Mouse (Mus musculus) embryo, embryonic 9.5 days (tissue): ENCODE measurements at regions not wholly inside any gene's neighbourhood (a gene's known extent, or its start where the extent isn't known, plus 50 kb on each side); places are given as distances from the start of the nearest gene placed in this dataset.

ENCODE experiments used
- DNase-seq: peaks from one replicate; pipeline ENCODE4 v3.0.0-alpha.2; 2017; ENCODE audit errors: extremely low spot score

DNA sequence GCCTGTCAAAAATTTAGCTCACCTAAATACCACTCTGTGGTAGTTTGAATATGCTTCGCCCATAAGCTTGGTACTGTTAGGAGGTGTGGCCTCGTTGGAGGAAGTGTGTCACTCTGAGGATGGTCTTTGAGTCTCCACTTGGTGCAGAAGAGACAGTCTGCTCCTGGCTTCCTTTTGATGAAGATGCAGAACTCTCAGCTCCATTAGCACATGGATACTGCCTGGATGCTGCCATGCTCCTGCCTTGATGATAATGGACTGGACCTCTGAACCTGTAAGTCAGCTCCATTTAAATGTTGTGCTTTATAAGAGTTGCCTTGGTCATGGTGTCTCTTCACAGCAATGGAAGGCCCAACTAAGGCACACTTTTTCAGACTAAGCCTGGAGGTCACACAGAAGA is 56.9 kb upstream of the Pik3r1 start:
- DNase-seq: no peak

- DNase-seq: no peak
These were observed 64.0 kb upstream of the Pik3r1 start for GRCm38 (mm10) chr13:101831872-101832629.

GRCm38 (mm10) chr13:101834546-101834945 is 66.5 kb upstream of the Pik3r1 start:
- no peak for DNase-seq

- no peak for DNase-seq
These were observed 69.0 kb upstream of the Pik3r1 start for GRCm38 (mm10) chr13:101836992-101837391.

DNA sequence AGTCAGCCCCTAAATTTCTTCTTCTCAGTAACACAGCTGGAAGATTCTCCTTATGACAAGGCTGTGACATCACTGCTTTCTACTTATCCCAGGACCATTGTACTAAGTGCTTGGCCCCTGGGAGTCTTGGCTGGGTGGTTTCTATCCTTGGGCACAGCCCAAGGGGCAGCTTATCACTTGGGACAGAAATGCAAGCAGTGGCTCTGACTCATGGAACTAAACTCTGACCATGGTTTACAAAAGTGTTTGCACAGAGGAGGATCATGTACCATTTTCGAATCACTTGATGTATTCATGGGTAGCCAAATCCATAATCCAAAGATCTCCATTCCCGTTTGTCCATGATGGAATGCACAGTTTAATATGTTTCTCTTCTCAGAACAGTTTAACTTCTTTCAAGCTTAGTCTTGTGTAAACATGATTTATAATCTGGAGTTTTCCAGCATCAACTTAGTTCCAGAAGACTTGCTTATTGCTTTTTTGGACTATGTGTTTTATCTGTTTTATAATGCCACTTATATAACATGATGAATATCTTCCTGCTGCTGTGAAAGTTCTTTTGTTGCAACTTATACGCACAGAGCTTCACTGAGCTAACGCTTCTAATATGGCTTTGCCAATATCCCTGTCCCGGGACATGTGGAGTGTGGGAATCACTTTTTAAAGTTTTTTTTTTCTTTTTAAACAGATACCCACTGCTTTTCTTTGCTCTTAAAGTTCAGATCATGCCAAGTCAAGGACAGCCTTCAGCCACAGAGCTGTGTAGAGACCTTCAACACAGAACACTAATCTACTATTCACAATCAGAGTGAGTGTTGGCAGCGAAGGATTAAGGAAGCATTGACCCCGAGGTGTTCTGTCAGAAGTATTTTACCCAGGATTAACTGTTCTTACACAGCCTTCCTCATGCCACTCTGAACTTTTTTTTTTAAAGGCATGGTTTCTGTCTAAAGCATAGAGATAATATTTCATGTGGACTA is 76.7 kb upstream of the Pik3r1 start:
- no peak for DNase-seq

GRCm38 (mm10) chr13:101846016-101846415 is 78.0 kb upstream of the Pik3r1 start:
- DNase-seq: no peak

DNA sequence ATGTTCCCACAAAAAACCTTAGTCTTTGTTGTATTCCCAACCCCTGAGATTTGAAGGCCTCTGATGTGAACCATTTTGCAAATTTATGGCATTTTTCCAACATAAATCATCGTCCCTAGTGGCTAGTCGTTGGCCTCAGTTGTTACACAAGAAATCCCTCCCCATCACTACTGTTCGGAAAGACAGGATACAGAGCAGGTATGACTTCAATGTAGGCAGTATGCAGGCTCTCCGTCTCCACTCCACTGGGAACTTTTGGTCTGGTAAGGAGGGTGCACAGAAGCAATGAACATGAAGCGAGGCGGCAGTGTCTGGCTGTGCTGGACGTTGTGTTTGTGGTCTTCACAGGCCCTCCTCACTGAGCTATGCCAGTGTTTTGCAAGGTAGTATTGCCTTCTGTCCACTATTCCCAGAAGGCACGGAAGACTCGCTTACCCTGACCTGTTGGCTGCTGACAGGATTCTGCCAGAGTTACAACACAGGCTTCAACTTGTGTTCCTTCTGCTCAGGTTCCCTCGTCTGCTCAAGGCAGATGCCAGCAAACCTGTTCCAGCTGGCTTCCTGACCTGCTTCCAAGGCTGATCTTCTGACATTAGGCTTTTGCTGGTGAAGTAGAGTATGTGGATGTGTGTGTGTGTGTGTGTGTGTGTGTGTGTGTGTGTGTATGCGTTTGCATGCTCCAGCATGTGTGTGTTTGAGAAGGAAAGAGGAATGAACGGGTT is 80.0 kb upstream of the Pik3r1 start:
- DNase-seq: no peak

DNA sequence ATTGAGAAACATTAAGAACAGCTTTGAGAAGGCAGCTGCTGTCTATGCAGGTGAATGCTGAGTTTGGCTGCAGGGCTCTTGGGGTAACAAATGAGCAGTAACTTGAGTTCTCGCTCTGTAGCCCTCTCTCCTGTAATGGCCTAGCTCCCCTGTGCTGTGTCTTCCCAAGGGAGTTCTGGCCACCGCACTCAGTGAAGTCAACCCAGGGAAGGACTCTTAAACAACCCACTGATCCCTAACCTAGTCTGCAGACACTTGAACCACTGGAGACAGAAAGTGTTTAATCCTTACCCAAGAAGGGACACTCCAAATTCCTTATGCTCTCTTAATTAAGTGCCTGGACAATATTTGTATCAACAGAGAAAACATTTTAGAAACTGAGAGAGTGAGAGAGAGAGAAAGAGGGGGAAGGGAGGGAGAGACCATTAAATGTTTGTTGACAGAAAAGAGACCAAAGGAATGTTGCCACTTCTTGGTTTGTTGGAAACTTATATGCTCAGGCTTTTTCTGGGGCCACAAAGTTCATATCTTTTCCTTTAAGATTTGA is 80.7 kb upstream of the Pik3r1 start:
- DNase-seq: no peak

- DNase-seq: no peak
These were observed 81.4 kb upstream of the Pik3r1 start for GRCm38 (mm10) chr13:101849416-101849815.

DNA sequence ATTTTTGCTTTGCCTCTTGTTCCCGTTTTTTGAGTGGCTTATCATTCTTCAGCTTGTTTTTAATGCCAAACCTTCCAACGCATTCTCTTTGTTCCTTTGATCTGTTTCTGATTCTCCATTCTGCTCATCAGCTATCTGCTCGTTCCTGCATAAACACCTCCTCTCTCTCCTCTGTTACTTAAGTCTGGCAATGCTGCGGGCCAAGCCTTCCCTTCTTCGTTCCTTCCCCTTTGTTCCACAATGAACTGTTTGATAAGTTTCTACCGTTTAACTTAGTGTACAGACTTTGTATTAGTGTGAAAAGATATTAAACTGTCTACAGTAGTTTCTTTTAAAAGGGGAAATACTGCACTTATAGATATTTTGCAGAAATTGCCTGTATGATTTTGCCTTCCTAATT is 83.3 kb upstream of the Pik3r1 start:
- DNase-seq: no peak

- DNase-seq: no peak
These were observed 84.9 kb upstream of the Pik3r1 start for GRCm38 (mm10) chr13:101852960-101853359.

DNA sequence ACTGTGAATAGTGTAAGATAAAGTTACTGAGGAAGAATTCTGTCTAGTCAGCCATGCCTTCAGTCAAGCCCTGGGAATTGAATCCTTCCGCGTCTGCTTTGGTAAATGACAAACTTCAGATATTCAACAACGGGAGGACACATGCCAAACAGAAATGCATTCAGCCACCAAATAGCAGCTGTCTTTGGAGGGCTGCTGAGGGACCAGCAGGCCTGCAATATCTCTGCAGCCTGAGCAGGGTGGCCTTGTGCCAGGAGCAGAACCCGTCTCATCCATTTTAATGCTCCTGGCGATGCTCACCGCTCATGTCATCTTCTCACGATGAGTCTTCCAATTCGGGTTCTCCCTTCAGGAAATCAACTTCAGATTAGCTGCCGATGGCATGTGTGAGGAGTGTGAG is 87.1 kb upstream of the Pik3r1 start:
- DNase-seq: no peak

- DNase-seq: no peak
These were observed 92.7 kb upstream of the Pik3r1 start for GRCm38 (mm10) chr13:101860704-101861103.

GRCm38 (mm10) chr13:101862011-101862410 is 94.0 kb upstream of the Pik3r1 start:
- no peak for DNase-seq

DNA sequence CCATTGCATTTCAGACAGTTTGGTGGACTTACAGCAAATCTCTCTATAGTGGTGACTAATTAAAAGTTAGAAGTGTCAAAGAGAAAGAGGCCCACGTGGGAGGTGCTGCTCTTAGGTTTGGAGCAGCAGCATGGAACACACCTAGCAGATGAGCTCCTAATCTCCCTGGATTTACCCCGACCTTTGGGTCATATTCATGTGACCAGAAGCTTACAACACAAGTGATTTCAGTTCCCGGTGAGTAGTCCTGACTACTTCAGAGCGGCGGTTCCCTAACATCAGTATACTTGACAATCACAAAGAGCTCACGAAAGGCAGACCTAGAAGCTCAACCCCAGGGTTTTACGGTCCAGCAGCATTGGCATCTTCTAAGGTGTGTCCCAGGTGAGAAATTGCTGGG is 95.0 kb upstream of the Pik3r1 start:
- DNase-seq: no peak

DNA sequence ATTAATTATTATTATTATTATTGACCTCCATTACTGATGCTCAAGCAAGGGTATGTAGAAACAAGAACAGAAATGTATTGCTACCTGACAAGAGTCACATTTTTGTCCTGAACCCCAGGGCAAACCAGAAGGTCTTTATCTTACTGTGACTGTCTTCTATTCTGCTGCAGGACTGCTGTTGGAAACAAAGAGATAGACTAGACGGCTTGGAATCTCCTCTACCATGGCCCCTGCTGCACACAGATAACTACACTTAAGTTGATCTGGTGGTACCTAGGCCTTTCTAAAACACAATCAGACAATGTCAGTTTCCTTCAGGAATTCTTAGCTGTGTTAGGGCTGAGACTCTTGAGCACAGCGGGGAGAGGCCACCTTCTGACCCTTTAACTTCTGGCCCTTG is 95.6 kb upstream of the Pik3r1 start:
- DNase-seq: no peak

GRCm38 (mm10) chr13:101866843-101867242 is 98.8 kb upstream of the Pik3r1 start:
- peak; percentile 22 for DNase-seq

DNA sequence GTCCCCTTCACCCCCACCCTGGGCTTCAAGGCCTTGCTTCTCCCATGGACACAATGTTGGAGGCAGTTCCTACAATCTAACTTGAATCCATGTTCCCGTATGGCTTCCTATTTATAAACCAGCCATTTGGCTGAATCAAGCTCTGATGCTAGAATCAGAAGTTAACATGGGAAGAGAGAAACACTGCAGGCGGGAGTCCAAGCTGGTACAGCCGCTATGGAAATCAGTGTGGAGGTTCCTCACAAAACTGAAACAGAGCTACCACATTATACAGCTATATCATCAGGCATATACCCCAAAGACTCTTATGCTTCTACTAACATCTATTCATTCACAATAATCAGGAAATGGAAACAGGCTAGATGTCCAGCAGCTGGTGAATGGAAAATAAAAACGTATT is 106.7 kb upstream of the Pik3r1 start:
- DNase-seq: no peak

- no peak for DNase-seq
These were observed 108.1 kb upstream of the Pik3r1 start for GRCm38 (mm10) chr13:101876069-101876468.

GRCm38 (mm10) chr13:101876601-101877000 is 108.6 kb upstream of the Pik3r1 start:
- DNase-seq: no peak

DNA sequence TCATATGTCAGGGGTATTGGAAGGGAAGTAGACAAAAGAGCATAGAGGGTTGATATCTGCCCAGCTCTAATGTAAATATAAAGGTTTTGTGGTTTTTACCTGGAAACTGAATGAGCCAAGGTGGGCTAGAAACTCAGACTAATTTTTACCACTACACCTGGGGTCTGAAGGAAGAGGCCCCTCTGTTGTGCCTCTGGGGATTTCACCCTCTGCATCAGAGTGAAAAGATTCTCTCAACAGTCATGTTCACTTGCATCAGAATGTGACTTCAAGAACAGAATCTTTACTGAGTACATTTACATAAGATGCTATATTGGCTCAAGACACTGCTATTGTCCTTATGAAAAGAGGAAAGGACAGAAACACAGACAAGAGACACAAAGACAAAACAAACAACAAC is 110.2 kb upstream of the Pik3r1 start:
- no peak for DNase-seq

DNA sequence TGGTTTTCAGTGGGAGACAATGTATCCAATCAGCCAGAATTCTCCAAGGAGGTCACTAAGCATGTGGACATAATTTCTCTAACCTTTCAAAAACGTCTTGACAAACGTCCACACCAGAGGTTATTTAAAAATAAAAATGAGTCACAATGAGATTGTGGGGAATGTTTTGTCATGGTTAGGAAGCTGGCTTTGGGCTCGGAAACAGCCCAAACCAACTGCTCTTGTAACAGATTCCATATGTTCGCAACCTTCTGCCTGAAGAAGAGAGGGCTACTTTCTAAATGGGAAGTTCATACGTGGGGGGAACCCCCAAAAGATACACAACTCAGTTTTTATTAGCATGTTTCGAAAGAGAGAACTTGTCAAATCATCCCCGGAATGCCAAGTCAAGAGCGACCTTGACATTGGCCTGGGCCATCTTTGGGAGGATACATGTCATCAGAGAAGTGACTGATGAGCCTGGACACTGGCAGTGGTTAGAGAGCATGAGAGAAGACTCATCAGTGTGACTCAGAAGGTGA is 111.6 kb upstream of the Pik3r1 start:
- DNase-seq: no peak
